Mouse (Mus musculus) E14TG2a.4 (cell line): ENCODE results near the gene Lamc1.

Experiments
- CTCF ChIP-seq: conservative IDR thresholded peaks from 2 replicates; pipeline ENCODE4 v1.5.1; 2014; ENCODE audit warnings: low read length
- POU5F1 ChIP-seq: IDR thresholded peaks from 2 replicates; pipeline ENCODE4 v1.6.1; 2014; ENCODE audit warnings: low read length, borderline replicate concordance

DNA sequence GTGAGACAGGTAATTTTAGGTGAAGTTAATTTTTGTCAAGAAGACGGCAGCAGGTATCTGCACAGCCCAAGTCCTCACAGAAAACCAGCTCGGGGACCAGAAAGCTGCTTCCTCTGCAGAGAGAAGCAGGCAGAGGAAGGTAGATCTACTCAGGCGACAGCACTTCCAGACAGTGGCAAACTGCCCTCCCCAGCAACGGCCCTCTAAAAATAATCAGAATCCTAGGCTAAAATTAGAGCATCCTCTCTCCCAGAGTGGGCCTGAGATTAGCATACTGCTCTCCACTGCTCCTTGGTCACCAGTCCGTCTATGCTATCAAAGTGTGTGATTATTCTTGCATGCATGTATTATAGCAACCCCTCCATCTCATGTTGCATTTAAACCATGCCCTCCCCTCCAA lies 52.2 kb downstream of the Lamc1 start:
- TF ChIP-seq CTCF (no peak), POU5F1 (no peak)
